Mouse (Mus musculus) activated CD4-positive, CD25-positive, alpha-beta regulatory T cell, adult 4 months (primary cell): ENCODE measurements at regions not wholly inside any gene's neighbourhood (a gene's known extent, or its start where the extent isn't known, plus 50 kb on each side); places are given as distances from the start of the nearest gene placed in this dataset.

Source experiments
- ATAC-seq: one replicate; pipeline ENCODE4 v1.8.0; 2017

DNA sequence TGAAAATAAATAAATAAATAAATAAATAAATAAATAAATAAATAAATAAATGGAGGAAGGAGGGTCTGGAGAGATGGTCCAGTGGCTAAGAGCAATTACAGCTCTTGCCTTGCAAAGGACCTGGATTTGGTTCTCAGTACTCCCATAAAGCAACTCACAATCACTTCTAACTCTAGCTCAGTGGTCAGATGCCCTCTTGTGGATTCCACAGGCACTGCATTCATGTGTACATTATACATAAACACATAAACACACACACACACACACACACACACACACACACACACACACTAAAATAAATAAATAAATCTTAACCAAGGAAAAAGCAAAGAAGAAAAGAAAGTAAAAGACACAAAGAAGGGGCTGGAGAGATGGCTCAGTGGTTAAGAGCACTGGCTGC, 74.2 kb upstream of the Dhx40 start:
- ATAC-seq, result no peak

DNA sequence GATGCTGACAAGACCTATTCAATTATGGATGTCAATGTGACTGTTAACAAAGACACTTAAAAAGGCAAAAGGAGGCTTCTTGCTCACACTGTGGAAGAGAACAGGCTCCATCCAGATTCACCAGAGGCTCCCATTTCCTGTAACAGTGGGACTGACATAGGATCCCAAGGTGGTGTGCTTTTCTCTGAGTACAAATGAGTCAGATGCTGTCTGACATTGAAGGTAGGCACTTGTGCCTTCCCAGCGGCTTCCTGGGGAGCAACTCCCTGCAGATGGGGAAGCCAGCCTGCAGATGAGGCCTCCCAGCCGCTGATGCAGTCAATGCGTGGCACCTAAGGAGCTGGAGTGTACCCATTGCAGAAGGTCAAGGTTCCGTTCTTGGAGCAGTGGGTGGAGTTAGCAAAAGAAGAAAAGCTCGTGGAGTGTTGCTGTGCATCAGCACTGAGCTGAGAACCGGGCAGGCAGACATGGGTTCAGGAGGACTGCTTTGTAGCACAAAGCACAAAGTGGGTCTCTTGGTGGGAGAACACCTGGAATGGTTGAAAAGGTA, 71.9 kb upstream of the Dhx40 start:
- ATAC-seq, result no peak

DNA sequence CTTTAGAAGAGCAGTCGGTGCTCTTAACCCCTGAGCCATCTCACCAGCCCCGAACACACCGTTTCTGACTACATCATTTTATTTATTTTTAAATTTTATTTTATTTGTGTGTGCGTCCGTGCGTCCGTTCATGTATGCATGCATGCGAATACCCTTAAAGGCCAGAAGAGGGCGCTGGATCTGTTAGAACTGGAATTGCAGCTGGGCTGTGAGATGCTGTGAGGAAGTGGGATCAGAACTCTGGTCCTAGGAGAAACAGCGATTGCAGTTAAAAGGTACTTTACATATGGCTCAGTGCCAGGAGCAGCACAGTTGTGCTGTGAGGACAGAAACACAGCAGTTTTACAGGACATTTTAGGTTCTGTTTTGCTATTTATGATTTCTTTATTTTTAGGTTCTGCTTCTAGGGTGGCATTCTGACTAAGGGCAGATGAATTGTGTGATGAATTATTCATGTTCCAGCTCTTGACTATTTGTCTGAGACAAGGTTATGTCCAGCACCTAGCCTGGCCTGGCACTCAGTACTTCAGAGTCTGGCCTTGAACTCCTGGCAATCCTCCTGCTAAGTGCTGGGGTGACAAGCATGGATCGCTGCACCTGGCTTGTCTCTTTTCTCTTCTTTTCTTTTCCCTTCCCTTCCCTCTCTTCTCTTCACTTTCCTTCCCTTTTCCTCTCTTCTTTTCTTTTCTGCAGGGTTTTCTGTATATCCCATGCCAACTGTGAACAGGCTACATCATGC, 71.0 kb upstream of the Dhx40 start:
- ATAC-seq, result no peak

DNA sequence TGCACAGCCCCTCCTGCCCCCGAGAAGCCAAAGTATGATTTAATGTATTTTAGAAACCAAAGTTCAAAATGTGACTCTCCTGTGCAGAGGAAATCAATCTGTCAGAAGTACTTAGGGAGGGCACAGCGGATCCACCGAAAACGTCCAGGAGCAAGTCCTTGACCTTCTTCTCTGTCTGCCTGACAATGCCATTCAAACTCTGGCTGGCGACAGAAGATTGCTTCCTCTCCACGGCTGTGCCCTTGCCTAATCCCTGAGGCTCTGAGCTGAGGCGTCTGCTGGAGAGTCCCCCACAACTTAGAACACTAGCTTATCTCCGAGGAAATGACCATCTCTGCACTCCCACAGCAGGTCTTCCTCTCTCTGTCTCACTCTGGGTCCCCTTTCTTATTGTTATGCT, 69.0 kb upstream of the Dhx40 start:
- ATAC-seq, result no peak

DNA sequence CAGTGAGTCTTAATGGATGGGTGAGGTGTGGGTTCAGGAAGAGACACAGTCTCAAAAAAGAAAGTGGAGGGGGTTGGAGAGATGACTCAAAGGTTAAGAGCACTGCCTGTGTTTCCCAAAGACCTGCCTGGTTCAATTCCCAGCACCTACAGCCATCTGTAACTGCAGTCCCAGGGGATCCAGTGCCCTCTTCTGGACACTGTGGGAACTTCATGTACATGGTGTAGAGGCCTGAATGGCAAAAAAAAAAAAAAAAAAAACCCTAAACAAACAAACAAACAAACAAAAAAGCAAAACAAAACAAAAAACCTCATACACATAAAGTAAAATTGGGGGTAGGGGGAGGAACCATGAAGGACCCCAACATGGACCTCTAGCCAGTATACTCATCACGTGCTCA, 68.2 kb upstream of the Dhx40 start:
- no peak for ATAC-seq

DNA sequence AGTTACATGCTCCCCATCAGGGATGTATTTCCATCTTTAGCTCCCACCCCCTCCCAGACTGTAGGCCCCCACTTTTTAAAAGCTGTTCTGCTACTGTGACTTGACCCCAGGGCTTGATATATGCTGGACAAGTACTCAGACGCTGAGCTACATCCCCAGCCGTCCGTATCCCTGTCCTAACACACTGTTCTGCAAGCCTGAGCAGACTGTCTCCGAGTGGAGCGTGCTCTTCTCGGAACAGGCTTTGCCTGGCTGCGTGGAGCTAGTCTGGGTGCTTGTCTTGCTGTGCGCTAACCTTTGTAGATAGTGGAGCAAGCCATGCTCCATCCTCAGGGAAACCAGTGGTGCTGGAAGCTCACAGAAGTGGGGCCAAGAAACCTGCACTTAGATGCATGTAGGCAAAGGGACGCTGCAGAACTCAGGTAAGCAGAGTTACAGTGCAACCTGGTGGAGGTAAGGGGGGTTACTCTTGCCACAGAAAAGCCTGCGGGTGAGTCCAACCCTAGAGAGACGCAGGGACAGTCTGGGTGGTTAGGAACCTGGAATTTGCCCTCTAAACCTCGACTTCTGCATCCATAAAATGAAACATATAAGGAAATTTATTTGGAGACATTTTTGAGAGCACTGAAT, 67.2 kb upstream of the Dhx40 start:
- ATAC-seq, result no peak

DNA sequence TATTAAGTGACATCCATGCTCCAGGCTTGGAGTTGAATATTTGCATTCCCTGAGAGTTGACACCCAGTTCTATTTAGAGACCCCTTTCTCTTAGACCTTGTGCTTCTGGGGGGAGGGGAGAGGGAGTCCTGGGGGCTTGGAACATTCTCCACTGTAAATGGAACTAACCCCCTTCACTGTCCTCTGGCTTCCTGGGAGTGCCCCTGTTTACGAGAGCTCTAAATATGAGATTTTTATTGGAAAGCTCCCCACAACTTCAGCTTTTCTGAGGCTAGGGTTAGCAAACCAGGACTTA, 65.8 kb upstream of the Dhx40 start:
- no peak for ATAC-seq

DNA sequence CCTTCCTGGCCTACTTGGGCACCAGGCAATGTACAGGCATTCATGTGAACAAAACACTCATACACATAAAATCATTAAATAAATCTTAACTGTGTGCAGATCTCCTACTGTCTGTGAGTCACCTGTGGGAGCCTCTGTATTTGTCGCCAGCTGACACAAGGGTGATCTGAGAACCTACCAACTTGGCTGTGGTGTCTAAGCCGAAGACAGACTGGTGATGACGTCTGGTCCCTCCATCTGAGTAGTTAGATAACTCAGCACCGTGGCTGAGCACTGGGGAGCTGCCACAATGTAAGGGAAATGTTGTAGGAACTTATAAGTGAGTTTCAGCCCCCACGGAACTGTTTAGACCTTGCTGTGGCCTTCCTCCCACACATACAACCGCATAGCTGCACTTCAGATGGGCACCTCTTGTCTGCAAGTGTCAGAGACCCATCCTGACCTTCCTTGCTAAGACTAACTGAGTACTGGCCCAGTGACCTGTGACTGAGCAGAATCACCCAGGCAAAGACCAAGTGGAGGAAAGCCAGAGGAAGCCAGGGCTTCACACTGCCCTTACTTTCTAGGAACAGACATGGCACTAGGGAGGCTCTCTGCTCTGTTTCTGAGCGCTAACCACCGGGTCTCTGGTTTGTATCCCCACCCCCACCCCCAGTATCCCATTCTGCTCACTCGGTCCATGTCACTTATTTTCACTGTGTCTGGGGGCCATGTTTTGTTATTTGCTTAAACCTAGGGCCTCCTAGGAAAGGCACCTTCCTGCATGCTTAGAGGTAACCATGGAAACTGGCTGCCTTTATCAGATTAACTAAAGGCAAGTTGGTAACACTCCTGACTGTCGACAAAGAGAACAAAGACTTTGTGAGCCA, 65.2 kb upstream of the Dhx40 start:
- peak; percentile 49 for ATAC-seq

DNA sequence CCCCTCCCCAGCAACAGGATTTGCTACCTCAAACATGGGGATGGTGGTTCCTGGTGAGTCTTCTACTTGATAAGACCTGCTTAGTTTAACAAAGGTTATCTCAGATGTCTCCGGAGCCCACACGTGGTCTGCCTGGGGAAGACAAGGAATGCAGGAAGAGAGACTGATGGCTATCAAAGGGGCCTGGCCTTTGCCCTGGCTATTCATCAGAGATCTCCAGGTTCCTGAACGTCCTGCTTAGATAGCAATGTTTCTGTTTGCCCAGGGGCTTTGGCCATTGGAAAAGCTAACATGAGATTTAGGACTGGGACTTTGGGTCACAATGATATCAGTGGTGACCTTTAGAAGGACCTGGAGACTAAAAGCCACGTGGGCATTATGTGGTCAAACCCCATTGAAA, 64.2 kb upstream of the Dhx40 start:
- no peak for ATAC-seq

DNA sequence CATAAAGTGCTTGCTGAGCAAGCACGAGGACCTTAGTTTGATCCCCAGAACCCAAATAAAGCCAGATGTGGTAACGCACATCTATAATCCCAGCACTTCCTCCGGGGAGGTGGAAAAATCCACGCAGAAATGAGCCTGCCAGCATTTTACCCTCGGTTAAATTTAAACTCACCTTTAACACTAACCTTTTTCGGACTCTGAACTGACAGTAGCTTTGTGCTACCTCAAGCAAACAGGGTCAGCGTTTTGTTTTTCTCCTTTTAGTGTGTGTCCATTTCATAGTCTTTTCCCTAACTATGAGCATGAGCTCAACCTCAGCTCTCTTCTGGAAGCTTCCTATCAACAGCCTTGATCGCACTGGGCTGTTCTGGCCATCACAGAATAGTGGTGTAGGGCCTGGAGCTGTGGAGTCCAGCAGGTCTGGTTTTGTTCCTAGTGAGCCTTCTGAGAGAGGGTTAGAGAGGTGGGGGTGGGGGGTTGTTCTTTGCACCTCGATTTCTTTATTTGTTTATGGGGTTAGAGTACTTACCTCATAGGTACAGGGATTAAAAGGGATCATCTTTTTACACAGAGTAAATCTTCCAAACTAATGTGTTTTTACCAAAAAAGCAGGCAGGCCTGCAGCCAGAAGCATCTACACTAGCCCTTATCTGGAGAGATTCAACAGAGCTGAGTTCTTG, 63.1 kb upstream of the Dhx40 start:
- ATAC-seq, result no peak

DNA sequence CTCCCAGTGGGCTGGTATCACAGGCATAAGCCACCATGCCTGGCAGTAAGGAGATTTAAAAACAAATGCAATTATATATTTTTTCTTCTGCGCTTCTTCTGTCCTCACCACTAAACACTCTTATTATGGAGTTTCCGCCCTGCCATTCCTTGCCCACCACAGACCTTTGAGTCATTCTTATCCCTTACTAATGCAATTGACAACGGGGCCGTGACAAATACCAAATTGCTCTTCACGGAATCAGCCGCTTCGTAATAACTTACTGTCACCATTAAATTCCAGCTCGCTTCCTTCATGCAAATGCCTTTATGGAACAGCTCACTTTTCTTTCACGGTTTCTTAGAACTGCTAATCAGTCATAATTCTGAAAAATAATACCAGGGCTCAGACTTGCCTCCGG, 59.4 kb upstream of the Dhx40 start:
- no peak for ATAC-seq

DNA sequence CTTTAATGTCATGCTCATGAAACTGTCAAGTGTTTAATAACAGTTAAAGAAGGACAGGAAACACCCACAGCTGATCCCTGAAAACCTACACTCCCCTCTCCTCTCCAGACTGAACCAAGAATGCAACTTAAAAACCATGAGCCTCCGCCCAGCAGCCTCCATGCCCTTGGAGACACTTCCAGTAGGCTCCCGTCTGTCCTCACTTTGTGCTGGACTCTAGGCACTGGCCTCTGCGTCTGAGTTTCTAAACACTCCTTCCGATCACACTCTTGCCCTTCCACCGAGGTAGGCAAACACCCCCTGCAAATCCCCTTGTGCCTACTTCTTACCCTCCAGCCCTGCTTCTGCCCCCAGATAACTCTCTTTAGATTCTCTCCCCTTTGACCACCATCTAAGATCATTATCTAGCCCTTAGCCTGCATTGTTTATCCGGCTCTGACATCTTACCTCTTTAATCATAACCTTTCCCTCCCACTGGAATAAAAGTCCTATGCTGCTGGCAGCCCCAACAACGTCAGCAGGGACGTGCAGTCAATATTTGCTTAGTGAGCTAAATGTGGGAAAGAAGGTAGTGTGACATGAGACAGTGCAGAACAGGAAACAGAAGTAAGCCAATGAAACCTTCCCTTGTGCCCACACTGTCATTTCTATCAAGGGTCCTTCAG, 52.5 kb upstream of the Dhx40 start:
- no peak for ATAC-seq

DNA sequence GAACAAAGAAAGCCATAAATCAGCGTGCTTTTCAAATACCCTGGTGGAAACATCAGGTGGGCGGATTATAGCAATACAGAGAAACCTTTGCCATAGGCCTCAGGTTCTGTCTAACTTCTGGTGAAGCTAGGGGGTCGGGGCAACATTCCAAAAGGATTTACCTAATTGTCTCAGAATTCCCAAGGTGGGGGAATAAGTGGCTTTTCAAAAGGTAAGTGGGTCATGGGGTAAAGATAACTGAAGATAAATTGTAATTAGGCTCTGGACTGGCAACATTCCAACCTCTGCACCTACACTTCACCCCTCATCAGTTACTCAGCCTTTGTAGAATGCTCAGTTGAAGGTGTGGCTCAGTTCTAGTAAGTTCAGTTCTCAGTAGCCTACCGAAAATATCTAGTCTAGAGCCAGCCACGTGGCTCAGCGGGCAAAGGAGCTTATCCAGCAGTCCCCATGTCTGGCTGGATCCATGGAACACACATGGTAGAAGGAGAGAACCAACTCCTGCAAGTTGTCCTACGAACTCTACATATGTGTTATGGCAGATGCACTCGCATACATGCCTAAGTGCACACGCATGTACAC, 51.8 kb upstream of the Dhx40 start:
- ATAC-seq, result no peak

DNA sequence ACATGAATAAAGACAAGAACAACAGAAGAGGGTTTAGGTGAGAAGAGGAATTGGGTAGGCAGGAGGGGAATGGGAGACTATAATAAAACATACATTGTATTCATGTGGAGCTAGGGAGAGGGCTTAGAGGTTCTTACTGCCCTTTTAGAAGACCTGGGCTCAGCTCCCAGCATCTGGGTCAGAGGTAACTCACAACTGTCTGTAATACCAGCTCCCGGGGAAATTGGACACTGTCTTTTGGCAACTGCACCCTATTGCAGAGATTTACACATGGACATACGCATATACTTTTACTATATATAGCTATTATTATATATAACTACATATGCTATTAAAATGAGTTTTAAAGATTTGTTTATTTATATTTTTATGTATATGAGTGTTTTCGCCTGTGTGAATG, 50.7 kb upstream of the Dhx40 start:
- ATAC-seq, result no peak
